Mouse (Mus musculus) MEL (cell line): ENCODE results near the gene Fancc. TPM values are rescaled to one million over a fixed set of nuclear protein-coding genes. Genes with fewer than 3 reads are reported as not detected.

ENCODE experiments used
- DNase-seq: peaks from one replicate; pipeline ENCODE4 v3.0.0; 2011; ENCODE audit warnings: low read depth, low spot score
- H3K27ac ChIP-seq: 2 replicates; pipeline ENCODE4 v1.5.1; 2012; ENCODE audit warnings: low read depth, mild to moderate bottlenecking, control low read depth, low read length, moderate library complexity; ENCODE audit not compliant: control insufficient read depth
- H3K27me3 ChIP-seq, 2 experiments: fragments of 150-350 bp in 1 of 2; sonication (generic) in 1 of 2; 2 replicates each; pipeline ENCODE4 v1.6.1; 2012; ENCODE audit warnings: low read length in 2 of 2, mild to moderate bottlenecking in 2 of 2, improper control_type of control experiment in 1 of 2, moderate library complexity in 1 of 2; ENCODE audit not compliant: insufficient read depth in 2 of 2, control insufficient read depth in 1 of 2
- H3K36me3 ChIP-seq, 2 experiments: 2 replicates each; pipeline ENCODE4 v1.6.1; 2012 to 2014; ENCODE audit warnings: low read length in 2 of 2, improper control_type of control experiment in 1 of 2, inconsistent platforms in 1 of 2, mild to moderate bottlenecking in 1 of 2; ENCODE audit not compliant: insufficient read depth in 2 of 2, control insufficient read depth in 1 of 2
- H3K4me1 ChIP-seq, 2 experiments: fragments of 150-350 bp in 1 of 2; sonication (generic) in 1 of 2; 2 replicates each; pipeline ENCODE4 v1.6.1; 2012; ENCODE audit warnings: low read length in 2 of 2, improper control_type of control experiment in 1 of 2, mild to moderate bottlenecking in 1 of 2; ENCODE audit not compliant: insufficient read depth in 2 of 2, control insufficient read depth in 1 of 2
- H3K4me3 ChIP-seq, 2 experiments: fragments of 150-350 bp in 1 of 2; sonication (generic) in 1 of 2; 2 replicates each; pipeline ENCODE4 v1.5.1; 2012; ENCODE audit warnings: low read depth in 2 of 2, low read length in 2 of 2, mild to moderate bottlenecking in 2 of 2, moderate library complexity in 2 of 2, control low read depth in 1 of 2, improper control_type of control experiment in 1 of 2; ENCODE audit not compliant: control insufficient read depth in 1 of 2, insufficient read depth in 1 of 2
- H3K79me2 ChIP-seq: 2 replicates; pipeline ENCODE4 v1.6.1; 2012; ENCODE audit warnings: mild to moderate bottlenecking, low read length, moderate library complexity; ENCODE audit not compliant: control insufficient read depth, poor library complexity, insufficient read depth
- H3K9ac ChIP-seq: 2 replicates; pipeline ENCODE4 v1.6.1; 2012; ENCODE audit warnings: low read depth, mild to moderate bottlenecking, control low read depth, low read length, moderate library complexity; ENCODE audit not compliant: control insufficient read depth, poor library complexity, severe bottlenecking
- H3K9me3 ChIP-seq: fragments of 150-350 bp; sonication (generic); replicated peaks from 2 replicates; pipeline ENCODE4 v1.6.1; 2012; ENCODE audit warnings: mild to moderate bottlenecking, low read length, improper control_type of control experiment, moderate library complexity; ENCODE audit not compliant: insufficient read depth
- CHD2 ChIP-seq: IDR thresholded peaks from 2 replicates; pipeline ENCODE4 v1.6.1; 2011; ENCODE audit warnings: low read length, improper control_type of control experiment
- ELF1 ChIP-seq: IDR thresholded peaks from 2 replicates; pipeline ENCODE4 v1.6.1; 2014; ENCODE audit warnings: low read depth, mild to moderate bottlenecking, inconsistent platforms, low read length, improper control_type of control experiment, moderate library complexity
- EP300 ChIP-seq, 2 experiments: IDR thresholded peaks; 2 replicates each; pipeline ENCODE4 v1.6.1; 2011; ENCODE audit warnings: improper control_type of control experiment in 2 of 2, low read length in 2 of 2, low read depth in 1 of 2, mild to moderate bottlenecking in 1 of 2
- ETS1 ChIP-seq: IDR thresholded peaks from 2 replicates; pipeline ENCODE4 v1.6.1; 2012; ENCODE audit warnings: low read depth, mild to moderate bottlenecking, inconsistent platforms, low read length, improper control_type of control experiment, moderate library complexity
- HCFC1 ChIP-seq: IDR thresholded peaks from 2 replicates; pipeline ENCODE4 v1.6.1; 2012; ENCODE audit warnings: low read depth, mild to moderate bottlenecking, inconsistent platforms, low read length, improper control_type of control experiment, moderate library complexity
- MXI1 ChIP-seq: IDR thresholded peaks from 2 replicates; pipeline ENCODE4 v1.6.1; 2011; ENCODE audit warnings: mild to moderate bottlenecking, low read depth, low read length, improper control_type of control experiment
- NELFE ChIP-seq: IDR thresholded peaks from 2 replicates; pipeline ENCODE4 v1.6.1; 2011; ENCODE audit warnings: low read depth, low read length, improper control_type of control experiment
- POLR2AphosphoS2 ChIP-seq: IDR thresholded peaks from 2 replicates; pipeline ENCODE4 v1.6.1; 2011; ENCODE audit warnings: low read length, improper control_type of control experiment
- POLR2AphosphoS5 ChIP-seq: IDR thresholded peaks from 2 replicates; pipeline ENCODE4 v1.6.1; 2012; ENCODE audit warnings: low read depth, borderline replicate concordance, mild to moderate bottlenecking, inconsistent platforms, low read length, moderate library complexity, mixed read lengths
- SIN3A ChIP-seq: IDR thresholded peaks from 2 replicates; pipeline ENCODE4 v1.6.1; 2012; ENCODE audit warnings: low read length, improper control_type of control experiment, inconsistent platforms
- SMC3 ChIP-seq: IDR thresholded peaks from 2 replicates; pipeline ENCODE4 v1.6.1; 2011; ENCODE audit warnings: low read depth, low read length, improper control_type of control experiment
- TBP ChIP-seq: IDR thresholded peaks from 2 replicates; pipeline ENCODE4 v1.8.0; 2011; ENCODE audit warnings: low read depth, low read length, improper control_type of control experiment
- USF2 ChIP-seq, 2 experiments: IDR thresholded peaks; 2 replicates each; pipeline ENCODE4 v1.6.1; 2011 to 2012; ENCODE audit warnings: improper control_type of control experiment in 2 of 2, low read length in 2 of 2, borderline replicate concordance in 1 of 2, inconsistent platforms in 1 of 2, low read depth in 1 of 2, mild to moderate bottlenecking in 1 of 2; ENCODE audit not compliant: insufficient read depth in 1 of 2
- ZC3H11A ChIP-seq: IDR thresholded peaks from 2 replicates; pipeline ENCODE4 v1.6.1; 2012; ENCODE audit warnings: low read depth, mild to moderate bottlenecking, inconsistent platforms, low read length, improper control_type of control experiment
- ZKSCAN1 ChIP-seq: IDR thresholded peaks from 2 replicates; pipeline ENCODE4 v1.6.1; 2012; ENCODE audit warnings: low read depth, mild to moderate bottlenecking, inconsistent platforms, low read length, improper control_type of control experiment, moderate library complexity
- polyA plus RNA-seq, 2 experiments: library from polyadenylated mRNA; stranded (reverse) in 1 of 2; unstranded in 1 of 2; fragments of >175 nt in 1 of 2; fragments of >200 nt in 1 of 2; gene quantifications; 2 replicates each; pipeline versions ENCODE4 v1.2.1 to v1.2.4; 2012; ENCODE audit warnings: low replicate concordance in 2 of 2, low read depth in 1 of 2; ENCODE audit not compliant: insufficient read length in 2 of 2, insufficient read depth in 1 of 2, missing spikeins in 1 of 2
- total RNA-seq: library from RNA; depleted of rRNA; stranded (reverse); fragments of 300-350 nt; gene quantifications from 2 replicates; pipeline ENCODE4 v1.2.3, GENCODE M21; 2012

The Fancc gene
- total and polyA plus RNA-seq, 3 experiments, result 4.0 to 5.5 TPM; not detected in 1

DNA sequence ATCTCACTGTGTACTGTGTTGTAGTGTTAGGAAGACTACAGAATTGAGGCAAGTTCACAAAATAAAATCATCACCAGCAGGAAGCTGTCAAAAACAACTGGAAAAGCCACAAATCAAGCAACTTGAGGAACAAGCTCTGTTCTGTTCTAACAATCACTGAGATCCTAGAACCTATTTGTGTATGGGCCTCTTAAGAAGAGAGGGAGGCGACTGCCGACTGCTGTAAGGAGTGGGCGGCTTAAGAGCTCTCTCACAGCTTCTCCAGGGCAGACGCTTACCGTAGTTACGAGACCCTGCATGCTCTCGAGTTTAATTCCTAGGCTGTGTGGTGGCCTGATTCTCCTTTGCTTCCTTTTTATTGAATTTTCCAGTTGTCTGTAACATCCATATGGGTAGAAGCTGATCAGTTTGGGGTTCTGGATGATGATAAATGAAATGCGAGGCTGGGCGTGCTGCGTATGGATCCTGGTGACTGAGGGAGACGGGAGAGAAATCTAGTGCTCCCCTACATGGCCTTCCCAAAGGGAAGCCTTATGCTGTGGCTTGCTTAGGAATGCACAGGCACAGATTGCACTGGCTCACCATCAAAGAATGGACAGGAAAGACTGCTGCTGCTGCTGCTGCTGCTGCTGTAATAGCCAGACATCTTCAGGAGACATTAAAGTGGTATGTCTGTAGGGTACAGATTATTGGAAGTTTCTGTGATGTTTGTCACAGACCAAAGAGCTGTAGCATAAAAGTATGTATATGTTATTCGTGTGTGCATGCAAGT, 245.8 kb downstream of the Fancc start:
- TF ChIP-seq MXI1 (no peak), EP300 (IDR thresholded peaks at IDR 0.05; ENCODE audit: low read depth in 1 of 2, low read length in 2 of 2) (no peak), SIN3A (no peak), ETS1 (no peak)
- H3K4me1 ChIP-seq, result peaks cover 2 to 17% of the 10 kb centered on the region in 2 experiments; a peak in 3 of 4 replicates
- DNase-seq, result no peak
- H3K27ac ChIP-seq, result no peak overlapping the region
- H3K27me3 ChIP-seq, result no peaks in the 10 kb centered on the region
- H3K9me3 ChIP-seq, result no peaks in the 10 kb centered on the region
- H3K9ac ChIP-seq, result no peak overlapping the region
- no peak overlapping the region for H3K4me3 ChIP-seq
- peaks cover 3% of the 10 kb centered on the region; the same call in 1 of the 2 replicates for H3K79me2 ChIP-seq
- H3K36me3 ChIP-seq, result peaks cover 0 to 17% of the 10 kb centered on the region in 2 experiments; a peak in 3 of 4 replicates

GRCm38 (mm10) chr13:63250441-63250980, 246.6 kb downstream of the Fancc start:
- H3K4me1 ChIP-seq, result peaks cover 2 to 17% of the 10 kb centered on the region in 2 experiments; a peak in 3 of 4 replicates
- TF ChIP-seq CHD2, result no peak
- no peak for TF ChIP-seq EP300 (IDR thresholded peaks at IDR 0.05; ENCODE audit: low read depth in 1 of 2, low read length in 2 of 2)
- no peak for TF ChIP-seq ZC3H11A
- TF ChIP-seq NELFE, result no peak
- no peak for TF ChIP-seq POLR2AphosphoS2
- no peak for TF ChIP-seq SMC3
- no peak for TF ChIP-seq TBP
- no peak for TF ChIP-seq ELF1
- no peak for TF ChIP-seq USF2 (IDR thresholded peaks at IDR 0.05; ENCODE audit: borderline replicate concordance in 1 of 2, insufficient read depth in 1 of 2, low read depth in 1 of 2, low read length in 2 of 2)
- TF ChIP-seq SIN3A, result no peak
- TF ChIP-seq ZKSCAN1, result no peak
- TF ChIP-seq HCFC1, result no peak
- TF ChIP-seq POLR2AphosphoS5, result no peak
- no peak for TF ChIP-seq ETS1
- TF ChIP-seq, all 39 proteins: peak for 0

More at GRCm38 (mm10) chr13:63250441-63250980, 246.6 kb downstream of the Fancc start:
- Histone ChIP-seq H3K9ac (no peak overlapping the region), H3K27me3 (no peaks in the 10 kb centered on the region), H3K36me3 (peaks cover 0 to 17% of the 10 kb centered on the region in 2 experiments; a peak in 3 of 4 replicates), H3K79me2 (peaks cover 3% of the 10 kb centered on the region; the same call in 1 of the 2 replicates), H3K4me3 (no peak overlapping the region), H3K27ac (no peak overlapping the region), H3K9me3 (no peaks in the 10 kb centered on the region)
- DNase-seq, result no peak
